Mouse (Mus musculus) olfactory bulb, adult 2 months (tissue): ENCODE results near the gene N4bp2l1. TPM values are rescaled to one million over a fixed set of nuclear protein-coding genes. Genes with fewer than 3 reads are reported as not detected.

Experiments used
- H3K27ac ChIP-seq: fragments of 200-500 bp; 2 replicates; pipeline ENCODE4 v1.5.1; 2012; ENCODE audit warnings: low read depth, low read length; ENCODE audit not compliant: insufficient read depth
- H3K4me1 ChIP-seq: fragments of 200-500 bp; 2 replicates; pipeline ENCODE4 v1.6.1; 2012; ENCODE audit warnings: low read length; ENCODE audit not compliant: control insufficient read depth, insufficient read depth
- H3K4me3 ChIP-seq: fragments of 200-500 bp; 2 replicates; pipeline ENCODE4 v1.5.1; 2012; ENCODE audit warnings: mild to moderate bottlenecking, low read depth, low read length, moderate library complexity; ENCODE audit not compliant: insufficient read depth
- CTCF ChIP-seq: fragments of 200-500 bp; IDR thresholded peaks from 2 replicates; pipeline ENCODE4 v1.5.1; 2012; ENCODE audit warnings: low read depth, mild to moderate bottlenecking, low read length, moderate library complexity; ENCODE audit not compliant: insufficient read depth
- POLR2A ChIP-seq: fragments of 200-500 bp; IDR thresholded peaks from 2 replicates; pipeline ENCODE4 v1.6.1; 2012; ENCODE audit warnings: mild to moderate bottlenecking, low read depth, low read length, moderate library complexity; ENCODE audit not compliant: insufficient read depth
- WGBS: fragments of 180-500 bp; shearing (Covaris S2); methylation state at CpG from one replicate; pipeline ENCODE4 v1.1.7; 2018; 5-methylcytosine and 5-hydroxymethylcytosine counted together
- polyA plus RNA-seq: library from polyadenylated mRNA; stranded (reverse); fragments of >200 nt; gene quantifications from 2 replicates; pipeline ENCODE4 v1.2.4, GENCODE M21; 2012; ENCODE audit warnings: low replicate concordance; ENCODE audit not compliant: missing spikeins, insufficient read depth, insufficient read length

N4bp2l1 gene
- polyA plus RNA-seq, 1 experiment: 261 TPM

DNA sequence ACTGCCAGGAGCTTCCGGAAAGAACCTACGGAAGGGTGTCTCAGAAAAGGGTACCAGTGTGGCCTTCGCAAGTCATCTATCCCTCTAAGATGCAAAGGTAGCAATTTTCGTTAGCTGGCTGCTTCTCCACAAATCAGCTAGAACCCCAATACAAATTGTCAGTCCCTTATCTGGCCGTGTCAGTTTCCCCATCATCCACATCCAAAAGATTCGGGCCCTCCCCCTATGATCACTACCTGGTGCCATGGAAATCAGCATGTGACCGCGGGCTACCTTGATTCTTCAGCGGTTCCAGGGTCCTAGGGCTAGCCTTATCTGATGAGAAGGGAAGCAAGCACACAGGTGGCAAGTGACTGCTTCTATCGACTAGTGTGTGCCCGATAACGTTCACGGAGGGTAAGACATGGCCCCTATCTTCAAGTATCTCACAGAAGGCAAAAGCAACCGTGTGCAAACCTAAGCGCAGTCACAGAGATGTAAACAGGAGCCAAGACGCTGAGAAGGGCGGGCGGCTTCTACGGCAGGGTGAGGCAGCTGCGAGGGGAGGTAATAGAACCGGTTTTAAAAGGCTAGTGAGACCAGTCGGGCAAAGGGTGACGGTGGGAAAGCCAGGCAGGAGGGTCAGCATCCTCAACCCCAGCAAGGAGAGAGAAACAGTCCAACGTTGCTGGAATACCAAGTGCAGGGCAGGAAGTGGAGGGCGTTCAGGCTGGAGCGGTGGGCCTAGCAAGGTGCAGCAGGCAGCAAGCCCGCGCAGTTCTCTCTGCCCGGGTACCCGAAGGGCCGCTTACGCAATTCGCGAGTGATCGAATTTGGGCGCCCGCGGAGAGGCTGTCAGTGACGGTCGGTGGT lies 3.9 kb downstream of the N4bp2l1 start:
- peaks cover 3% of the 10 kb centered on the region; the same call in 1 of the 2 replicates for H3K4me1 ChIP-seq
- TF ChIP-seq POLR2A (no peak), CTCF (no peak)
- peak overlapping the region; percentile 94 for H3K4me3 ChIP-seq
- WGBS: 16% methylated on average over 40 of the region's 40 CpGs
- peak overlapping the region; percentile 41; the same call in 1 of the 2 replicates for H3K27ac ChIP-seq

DNA sequence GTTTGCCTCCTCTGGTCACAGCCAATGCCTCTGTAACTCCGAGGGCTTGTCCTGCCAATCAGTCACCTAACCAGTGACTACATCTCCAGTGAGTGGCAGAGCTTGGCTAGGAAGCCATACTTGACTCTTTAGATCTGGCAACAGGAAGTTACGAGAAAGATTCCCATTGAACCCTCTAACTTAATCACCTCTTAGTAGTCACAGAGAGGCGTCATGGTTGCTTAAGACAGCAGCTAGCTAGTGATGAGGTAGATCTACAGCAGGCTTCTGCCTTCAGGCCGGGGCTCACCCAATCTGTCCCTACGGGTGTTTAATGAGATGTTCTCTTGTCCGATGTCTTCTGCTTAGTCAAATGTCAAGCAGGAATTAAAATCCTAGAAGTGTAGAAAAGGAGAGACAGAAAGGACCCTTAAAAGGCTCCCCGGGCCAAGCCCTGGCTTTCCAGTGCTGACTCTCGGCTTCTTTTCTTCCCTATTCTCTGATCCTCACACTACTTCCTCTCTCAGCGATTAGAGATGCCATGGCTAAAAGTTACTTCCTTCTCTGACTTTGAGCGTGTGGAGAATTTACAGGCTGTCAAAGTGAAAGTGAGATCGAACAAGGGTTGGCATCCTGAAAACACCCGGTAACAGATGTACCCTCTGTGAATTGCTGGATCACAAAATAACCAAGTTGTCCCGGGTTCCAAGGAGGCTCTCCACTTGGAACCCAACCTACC lies 4.6 kb downstream of the N4bp2l1 start:
- no peak for TF ChIP-seq POLR2A
- TF ChIP-seq CTCF: no peak
- peak overlapping the region; percentile 94 for H3K4me3 ChIP-seq
- WGBS: 84% methylated on average over 13 of the region's 13 CpGs
- no peak overlapping the region for H3K27ac ChIP-seq
- peaks cover 3% of the 10 kb centered on the region; the same call in 1 of the 2 replicates for H3K4me1 ChIP-seq

DNA sequence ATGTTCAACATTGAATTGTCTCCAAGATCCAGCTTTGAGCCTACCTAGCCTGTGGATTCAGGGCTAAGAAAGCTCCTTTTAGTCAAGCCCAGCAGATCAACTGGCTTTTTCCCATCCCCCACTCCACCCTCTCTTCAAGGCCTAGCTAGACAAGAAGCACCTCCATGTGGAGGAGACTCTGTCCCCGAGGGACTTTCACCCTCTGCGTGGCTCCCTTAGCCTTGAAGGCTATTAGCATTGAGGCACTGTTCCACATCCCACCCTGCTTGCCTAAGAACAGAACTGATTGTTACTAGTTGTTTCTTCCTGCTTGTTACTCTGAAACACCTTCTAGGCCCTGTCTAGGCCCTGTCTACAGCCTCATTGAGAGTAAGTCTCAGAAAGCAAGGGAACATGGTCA lies 7.0 kb downstream of the N4bp2l1 start:
- WGBS: 75% methylated on average over 2 of the region's 2 CpGs
- peaks cover 3% of the 10 kb centered on the region; the same call in 1 of the 2 replicates for H3K4me1 ChIP-seq
- no peak overlapping the region for H3K4me3 ChIP-seq
- TF ChIP-seq POLR2A: no peak
- no peak for TF ChIP-seq CTCF
- no peak overlapping the region for H3K27ac ChIP-seq

DNA sequence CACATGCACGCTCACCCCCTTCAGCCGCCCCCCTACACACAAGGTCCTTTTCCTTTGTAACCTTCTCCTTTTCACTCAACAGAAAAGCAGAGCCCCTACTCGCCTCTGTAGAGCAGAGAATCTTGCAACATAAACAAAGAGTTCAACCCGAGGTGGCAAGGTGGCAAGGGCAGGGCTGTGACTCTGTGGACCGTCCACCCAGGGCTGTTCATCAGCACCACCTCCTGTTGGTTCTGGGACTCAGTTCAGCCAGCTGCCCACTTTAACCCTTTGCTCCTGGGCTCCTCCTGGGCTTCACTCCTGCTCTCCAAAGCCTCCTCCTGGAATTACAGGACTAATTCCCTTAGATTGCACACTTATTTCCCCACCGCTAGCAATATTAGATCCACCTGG lies 12.7 kb downstream of the N4bp2l1 start:
- TF ChIP-seq POLR2A (no peak), CTCF (no peak)
- Histone ChIP-seq H3K27ac (no peak overlapping the region), H3K4me3 (no peak overlapping the region), H3K4me1 (no peaks in the 10 kb centered on the region)
- 60% methylated on average over 6 of the region's 6 CpGs for WGBS

DNA sequence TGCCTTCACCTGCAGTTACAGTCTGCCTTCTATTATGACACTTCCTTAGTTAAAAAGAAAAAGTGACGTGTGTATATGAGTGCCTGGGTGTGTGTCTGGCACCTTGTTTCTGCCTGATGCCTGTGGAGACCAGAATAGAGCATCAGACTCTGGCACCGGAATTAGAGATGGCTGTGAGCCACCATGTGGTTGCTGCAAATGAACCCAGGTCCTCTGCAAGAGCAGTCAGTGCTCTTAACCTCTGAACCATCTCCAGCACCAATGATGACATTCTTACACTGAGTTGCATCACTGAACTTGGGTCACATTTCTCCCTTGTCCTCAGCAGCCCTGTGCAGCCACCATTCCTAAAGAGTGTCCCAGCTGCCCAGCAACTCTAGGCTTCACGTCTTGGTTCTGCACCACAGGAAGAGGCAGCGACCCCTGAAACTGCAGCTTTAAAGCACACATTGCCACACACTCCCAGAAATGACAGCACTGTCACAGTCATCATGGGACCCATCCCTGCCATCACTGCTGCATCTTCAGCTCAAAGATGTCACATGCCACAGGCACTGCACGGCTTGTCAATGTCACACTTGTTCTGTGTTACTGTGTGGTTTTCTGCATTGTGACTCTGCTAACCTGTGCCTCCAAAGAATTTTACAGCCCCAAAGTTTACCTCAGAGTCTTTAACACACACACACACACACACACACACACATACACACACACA lies 13.2 kb downstream of the N4bp2l1 start:
- WGBS: 58% methylated on average over 5 of the region's 5 CpGs
- Histone ChIP-seq H3K27ac (no peak overlapping the region), H3K4me1 (no peaks in the 10 kb centered on the region), H3K4me3 (no peak overlapping the region)
- no peak for TF ChIP-seq CTCF
- no peak for TF ChIP-seq POLR2A

DNA sequence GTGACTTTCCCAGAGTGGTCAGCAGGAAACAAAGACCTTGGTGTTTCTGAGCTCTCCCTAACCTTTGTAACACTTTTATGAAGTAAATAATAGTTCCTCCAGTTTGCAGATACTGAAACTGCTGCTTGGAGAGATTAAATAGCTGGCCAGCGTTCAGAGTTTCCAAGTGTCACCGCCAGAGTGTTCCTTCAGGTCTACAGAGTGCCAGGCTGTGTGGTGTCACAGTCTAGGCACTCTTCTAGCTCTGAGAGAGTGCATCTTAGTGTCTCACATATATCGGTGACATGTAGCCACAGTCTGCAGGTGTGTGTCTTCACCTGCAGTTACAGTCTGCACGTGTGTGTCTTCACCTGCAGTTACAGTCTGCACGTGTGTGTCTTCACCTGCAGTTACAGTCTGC lies 13.8 kb downstream of the N4bp2l1 start:
- Histone ChIP-seq H3K4me3 (no peak overlapping the region), H3K4me1 (no peaks in the 10 kb centered on the region), H3K27ac (no peak overlapping the region)
- TF ChIP-seq CTCF (no peak), POLR2A (no peak)
- WGBS: 67% methylated on average over 5 of the region's 5 CpGs

DNA sequence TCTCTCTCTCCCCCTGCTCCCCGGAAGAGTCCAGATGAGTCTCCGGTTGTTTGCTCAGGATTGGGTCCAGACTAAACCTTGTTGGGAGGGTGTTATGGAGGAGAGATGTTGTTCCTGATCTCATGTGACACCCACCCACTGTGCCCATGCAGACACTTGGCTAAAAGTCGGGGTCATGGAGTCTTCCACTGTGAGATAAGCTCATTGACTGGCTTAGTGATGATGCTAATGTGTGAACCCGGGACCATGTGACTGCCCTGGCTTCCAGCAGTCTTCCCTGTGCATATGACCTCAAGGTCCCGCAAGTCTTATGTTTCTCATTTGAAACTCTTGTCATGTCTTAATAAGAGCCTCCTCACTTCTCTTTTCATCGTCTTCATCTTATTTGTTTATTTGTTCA lies 15.8 kb downstream of the N4bp2l1 start:
- Histone ChIP-seq H3K4me3 (no peak overlapping the region), H3K27ac (no peak overlapping the region), H3K4me1 (no peaks in the 10 kb centered on the region)
- no peak for TF ChIP-seq POLR2A
- TF ChIP-seq CTCF: no peak
- 79% methylated on average over 6 of the region's 6 CpGs for WGBS

DNA sequence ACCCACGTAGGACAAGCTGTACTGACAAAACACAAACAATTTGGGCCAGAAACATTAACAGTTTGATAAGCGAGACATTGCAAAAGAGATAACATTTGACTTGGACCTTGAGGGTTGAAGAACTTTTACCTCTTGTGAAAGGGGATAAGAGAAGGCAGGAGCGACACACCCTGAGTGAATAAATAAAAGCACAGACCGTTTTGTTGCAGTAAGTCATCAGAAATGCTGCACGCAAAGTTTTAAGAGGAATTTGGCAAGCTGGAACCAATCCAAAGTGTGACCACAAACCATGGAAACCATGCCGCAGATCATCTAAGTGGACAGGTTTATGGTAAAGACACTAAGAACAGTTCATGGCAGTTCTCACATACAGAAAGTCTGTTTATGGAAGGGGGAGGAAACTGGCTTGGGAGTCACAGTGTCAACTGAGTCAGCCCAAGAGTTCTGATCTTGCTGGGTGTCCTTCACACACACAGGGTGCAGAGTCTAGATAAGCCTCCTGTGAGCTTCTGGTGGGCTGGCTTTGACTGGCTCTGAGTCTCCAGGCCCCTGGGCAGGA lies 18.3 kb downstream of the N4bp2l1 start:
- Histone ChIP-seq H3K4me3 (no peak overlapping the region), H3K27ac (no peak overlapping the region), H3K4me1 (no peaks in the 10 kb centered on the region)
- TF ChIP-seq POLR2A: no peak
- TF ChIP-seq CTCF: no peak
- 88% methylated on average over 6 of the region's 6 CpGs for WGBS
